Mouse (Mus musculus): ENCODE data around the gene Fam53b. TPM values are rescaled to one million over a fixed set of nuclear protein-coding genes. Genes with fewer than 3 reads are reported as not detected.

The Fam53b gene
- polyA plus RNA-seq, 1 experiment from 2014 or later = 22.5 TPM

DNA sequence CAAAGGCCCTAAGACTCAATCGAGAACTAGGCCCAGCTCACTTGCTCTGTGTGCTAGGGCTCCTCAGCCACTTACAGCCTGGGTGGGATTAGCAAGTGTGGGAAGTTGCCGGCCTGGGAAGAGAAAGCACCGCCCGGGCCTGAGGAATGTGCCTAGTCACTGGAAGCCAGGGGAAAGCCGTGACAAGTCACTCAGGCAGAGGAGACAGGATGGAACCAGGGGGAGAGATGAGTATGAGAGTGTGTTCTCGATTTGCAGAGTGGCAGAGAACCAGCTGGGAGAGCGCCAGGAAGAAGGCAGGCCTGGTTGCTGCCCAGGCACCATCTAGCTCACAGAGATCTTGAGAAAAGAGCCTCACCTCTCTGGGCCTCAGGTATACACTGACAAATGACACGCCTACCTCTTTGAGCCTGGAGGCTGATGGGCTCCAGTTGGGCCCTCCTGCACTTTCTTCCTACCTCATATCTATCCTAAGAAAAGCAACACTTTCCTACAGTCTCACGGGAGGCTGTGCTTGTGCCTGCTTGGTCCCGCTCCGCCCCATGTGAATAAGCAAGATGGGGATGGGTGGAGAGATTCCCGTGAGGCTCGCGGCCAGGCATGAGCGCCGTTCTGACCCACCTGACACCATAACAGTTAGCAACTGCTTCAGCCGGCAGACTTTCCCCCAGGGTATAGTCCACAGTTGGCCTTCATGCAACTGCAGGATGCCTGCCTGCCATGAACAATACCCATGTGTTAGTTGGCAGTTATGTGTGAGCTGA, 77.4 kb downstream of the Fam53b start:
- Histone ChIP-seq H3K4me2 (no peak overlapping the region), H3K9me3 (replicated peaks) (no peaks in the 10 kb centered on the region), H3K9ac (no peak overlapping the region), H3K27me3 (no peaks in the 10 kb centered on the region), H3K36me3 (peaks cover 5% of the 10 kb centered on the region; the same call in 1 of the 2 replicates), H3K4me3 (replicated peaks) (no peak overlapping the region), H3K27ac (peak overlapping the region; percentile 82), H3K4me1 (peaks cover 32% of the 10 kb centered on the region)
- 62% methylated on average over 17 of the region's 17 CpGs for WGBS
- peak; percentile 53; the same call in 1 of the 2 replicates for ATAC-seq (replicated peaks; ENCODE audit: low FRiP score)

DNA sequence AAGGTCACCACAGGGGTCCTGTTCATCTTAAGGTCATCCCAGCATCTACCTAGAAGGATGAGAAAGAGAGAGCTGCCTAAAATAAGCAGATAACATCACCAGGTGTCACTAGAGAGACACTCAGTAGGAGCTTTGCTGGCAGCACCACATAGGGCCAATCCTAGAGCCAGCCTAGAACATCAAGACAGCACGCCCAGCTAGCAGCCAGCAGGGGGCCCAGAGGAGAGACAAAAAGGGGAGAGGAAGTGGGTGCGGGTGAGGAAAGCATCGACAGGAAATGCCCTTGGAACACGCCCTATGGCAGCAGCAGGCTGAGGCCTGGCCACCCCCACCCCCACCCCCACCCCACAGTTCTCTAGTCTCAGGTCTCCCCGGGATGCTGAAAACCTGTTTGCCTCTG, 78.5 kb downstream of the Fam53b start:
- H3K4me3 ChIP-seq (replicated peaks) = no peak overlapping the region
- no peak overlapping the region for H3K4me2 ChIP-seq
- H3K27me3 ChIP-seq = no peaks in the 10 kb centered on the region
- H3K36me3 ChIP-seq = no peaks in the 10 kb centered on the region
- peak; percentile 22 for ATAC-seq (replicated peaks; ENCODE audit: low FRiP score)
- H3K9me3 ChIP-seq (replicated peaks) = no peaks in the 10 kb centered on the region
- WGBS = 56% methylated on average over 5 of the region's 5 CpGs
- H3K4me1 ChIP-seq = peaks cover 32% of the 10 kb centered on the region
- H3K9ac ChIP-seq = no peak overlapping the region
- peak overlapping the region; percentile 82; the same call in 1 of the 2 replicates for H3K27ac ChIP-seq

DNA sequence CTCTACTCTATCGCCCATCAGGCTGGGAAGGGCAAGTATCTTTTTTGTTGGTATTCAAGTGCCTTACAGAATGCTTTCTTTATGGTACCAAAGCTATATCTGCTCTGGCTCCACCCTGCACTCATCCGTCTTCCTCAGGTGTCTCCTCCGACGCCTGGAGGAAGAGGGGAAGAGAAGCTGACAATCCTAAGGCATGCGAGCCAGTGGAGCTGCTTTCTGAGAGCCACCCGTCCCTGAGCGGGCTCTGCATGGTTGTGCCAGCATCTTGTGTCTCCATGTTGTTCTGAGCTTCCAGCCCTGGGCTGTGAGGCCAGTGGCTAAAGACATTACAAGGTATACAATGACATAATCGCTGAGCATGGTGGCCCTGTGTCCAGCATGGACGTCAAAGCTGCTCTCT, 79.5 kb downstream of the Fam53b start:
- no peaks in the 10 kb centered on the region for H3K36me3 ChIP-seq
- no peak overlapping the region for H3K27ac ChIP-seq
- H3K4me2 ChIP-seq = no peak overlapping the region
- no peak for ATAC-seq (replicated peaks; ENCODE audit: low FRiP score)
- 80% methylated on average over 9 of the region's 9 CpGs for WGBS
- H3K9me3 ChIP-seq (replicated peaks) = no peaks in the 10 kb centered on the region
- no peaks in the 10 kb centered on the region for H3K27me3 ChIP-seq
- H3K4me3 ChIP-seq (replicated peaks) = no peak overlapping the region
- H3K4me1 ChIP-seq = peaks cover 37% of the 10 kb centered on the region
- H3K9ac ChIP-seq = no peak overlapping the region

GRCm38 (mm10) chr7:132733521-132733920, 80.2 kb downstream of the Fam53b start:
- 69% methylated on average over 6 of the region's 6 CpGs for WGBS
- no peaks in the 10 kb centered on the region for H3K36me3 ChIP-seq
- H3K9ac ChIP-seq = no peak overlapping the region
- H3K27ac ChIP-seq = no peak overlapping the region
- H3K27me3 ChIP-seq = no peaks in the 10 kb centered on the region
- H3K4me1 ChIP-seq = peaks cover 38% of the 10 kb centered on the region
- no peaks in the 10 kb centered on the region for H3K9me3 ChIP-seq (replicated peaks)
- ATAC-seq (replicated peaks; ENCODE audit: low FRiP score) = no peak
- H3K4me2 ChIP-seq = no peak overlapping the region
- no peak overlapping the region for H3K4me3 ChIP-seq (replicated peaks)

GRCm38 (mm10) chr7:132732136-132732789, 81.4 kb downstream of the Fam53b start:
- H3K9me3 ChIP-seq (replicated peaks) = no peaks in the 10 kb centered on the region
- no peak for ATAC-seq (replicated peaks; ENCODE audit: low FRiP score)
- peaks cover 38% of the 10 kb centered on the region for H3K4me1 ChIP-seq
- no peaks in the 10 kb centered on the region for H3K36me3 ChIP-seq
- no peak overlapping the region for H3K9ac ChIP-seq
- 79% methylated on average over 6 of the region's 6 CpGs for WGBS
- H3K4me2 ChIP-seq = no peak overlapping the region
- no peaks in the 10 kb centered on the region for H3K27me3 ChIP-seq
- no peak overlapping the region for H3K4me3 ChIP-seq (replicated peaks)
- H3K27ac ChIP-seq = no peak overlapping the region

GRCm38 (mm10) chr7:132731558-132731957, 82.1 kb downstream of the Fam53b start:
- H3K4me1 ChIP-seq = peaks cover 35% of the 10 kb centered on the region
- H3K4me2 ChIP-seq = no peak overlapping the region
- no peaks in the 10 kb centered on the region for H3K9me3 ChIP-seq (replicated peaks)
- 78% methylated on average over 6 of the region's 6 CpGs for WGBS
- no peak for ATAC-seq (replicated peaks; ENCODE audit: low FRiP score)
- no peak overlapping the region for H3K4me3 ChIP-seq (replicated peaks)
- no peaks in the 10 kb centered on the region for H3K27me3 ChIP-seq
- no peaks in the 10 kb centered on the region for H3K36me3 ChIP-seq
- no peak overlapping the region for H3K9ac ChIP-seq
- H3K27ac ChIP-seq = no peak overlapping the region

- Histone ChIP-seq H3K9me3 (replicated peaks) (no peaks in the 10 kb centered on the region), H3K27ac (no peak overlapping the region), H3K36me3 (no peaks in the 10 kb centered on the region), H3K4me2 (no peak overlapping the region), H3K4me1 (peaks cover 27% of the 10 kb centered on the region), H3K9ac (no peak overlapping the region), H3K4me3 (replicated peaks) (no peak overlapping the region), H3K27me3 (no peaks in the 10 kb centered on the region)
- 90% methylated on average over 7 of the region's 7 CpGs for WGBS
- no peak for ATAC-seq (replicated peaks; ENCODE audit: low FRiP score)
Observed at GRCm38 (mm10) chr7:132730510-132730909, 83.2 kb downstream of the Fam53b start.

DNA sequence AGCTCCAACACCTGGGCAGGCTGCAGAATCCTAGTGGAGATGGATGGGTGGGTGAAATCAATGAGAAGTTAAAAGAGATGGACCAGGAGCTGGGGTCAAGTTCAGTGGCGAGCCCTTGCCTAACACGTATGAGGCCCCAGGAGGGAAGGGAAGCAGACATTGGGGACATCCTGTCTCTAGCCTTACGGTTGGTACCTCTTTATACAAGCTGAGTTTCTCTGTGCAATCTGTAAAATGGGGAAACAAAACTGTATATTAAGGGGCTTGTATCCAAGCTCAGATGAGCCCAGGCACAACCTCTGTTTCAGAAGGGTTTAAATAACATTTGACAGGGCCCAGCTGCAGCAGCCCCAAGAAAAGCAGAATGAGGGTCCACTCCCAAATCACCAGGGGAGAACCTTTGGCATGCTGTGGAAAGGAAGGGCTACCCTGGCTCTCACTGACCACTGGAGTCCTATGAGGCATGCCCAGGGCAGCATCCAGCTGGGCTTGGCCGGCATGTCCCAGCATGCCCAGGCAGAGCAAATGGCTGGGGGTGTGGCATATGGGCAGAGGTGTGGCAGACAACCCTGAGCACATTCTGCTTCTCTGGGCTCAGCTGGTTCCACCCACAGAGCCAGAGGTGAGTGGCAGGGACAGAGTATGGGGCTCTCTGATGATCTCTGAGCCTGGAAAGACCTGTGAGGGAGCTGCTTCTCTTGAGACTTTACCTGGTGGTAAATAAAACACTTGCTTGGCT, 84.4 kb downstream of the Fam53b start:
- Histone ChIP-seq H3K9ac (no peak overlapping the region), H3K27me3 (no peaks in the 10 kb centered on the region), H3K4me3 (replicated peaks) (no peak overlapping the region), H3K9me3 (replicated peaks) (no peaks in the 10 kb centered on the region), H3K27ac (no peak overlapping the region), H3K4me2 (no peak overlapping the region), H3K4me1 (peaks cover 22% of the 10 kb centered on the region), H3K36me3 (no peaks in the 10 kb centered on the region)
- ATAC-seq (replicated peaks; ENCODE audit: low FRiP score) = peak; percentile 47; the same call in 1 of the 2 replicates
- WGBS = 68% methylated on average over 4 of the region's 4 CpGs

DNA sequence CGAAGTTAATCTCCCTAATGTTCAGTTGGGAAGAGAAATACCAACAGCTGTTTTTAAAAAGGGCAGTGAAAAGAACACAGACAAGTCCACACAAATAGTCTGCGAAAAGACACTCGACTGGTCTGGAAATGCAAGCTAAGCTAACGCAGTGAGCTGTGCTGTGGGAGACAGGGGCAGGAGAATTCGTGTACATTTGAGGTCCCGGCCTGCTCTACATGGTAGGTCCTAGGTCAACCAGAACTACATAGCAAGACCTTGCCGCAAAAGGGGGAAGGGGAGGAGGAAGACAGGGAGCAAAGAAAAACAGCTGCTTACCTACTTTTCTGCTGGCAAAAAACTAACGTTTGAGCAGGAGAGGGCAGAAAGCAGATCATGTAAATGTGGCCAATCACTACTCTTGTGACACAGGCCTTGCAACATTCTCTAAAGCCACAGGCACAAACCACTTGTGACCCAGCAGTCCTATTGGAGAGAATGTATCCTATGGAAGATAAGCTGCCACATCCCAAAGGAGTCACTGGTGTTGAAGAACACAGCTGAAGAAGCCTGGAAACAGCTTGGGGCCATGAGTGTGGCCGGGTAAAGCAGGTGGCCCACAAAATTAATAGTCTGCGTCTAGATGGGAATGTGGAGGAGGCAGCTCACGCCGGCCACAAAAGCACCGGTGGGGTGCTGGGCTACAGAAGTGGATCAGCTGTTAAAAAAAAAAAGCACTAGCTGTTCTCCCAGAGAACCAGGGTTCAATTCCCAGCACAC, 87.4 kb downstream of the Fam53b start:
- Histone ChIP-seq H3K36me3 (no peaks in the 10 kb centered on the region), H3K9ac (no peak overlapping the region), H3K27ac (no peak overlapping the region; the same call in 1 of the 2 replicates), H3K4me3 (replicated peaks) (no peak overlapping the region), H3K4me1 (peaks cover 26% of the 10 kb centered on the region), H3K27me3 (no peaks in the 10 kb centered on the region), H3K4me2 (no peak overlapping the region), H3K9me3 (replicated peaks) (no peaks in the 10 kb centered on the region)
- no peak for ATAC-seq (replicated peaks; ENCODE audit: low FRiP score)
- WGBS = 36% methylated on average over 13 of the region's 13 CpGs

GRCm38 (mm10) chr7:132724501-132725062, 89.1 kb downstream of the Fam53b start:
- Histone ChIP-seq H3K36me3 (no peaks in the 10 kb centered on the region), H3K4me3 (replicated peaks) (no peak overlapping the region), H3K4me2 (no peak overlapping the region), H3K27me3 (no peaks in the 10 kb centered on the region), H3K9ac (no peak overlapping the region), H3K27ac (no peak overlapping the region), H3K4me1 (peaks cover 30% of the 10 kb centered on the region), H3K9me3 (replicated peaks) (no peaks in the 10 kb centered on the region)
- no peak for ATAC-seq (replicated peaks; ENCODE audit: low FRiP score)
- WGBS = 88% methylated on average over 5 of the region's 5 CpGs

GRCm38 (mm10) chr7:132723906-132724305, 89.8 kb downstream of the Fam53b start:
- Histone ChIP-seq H3K4me2 (no peak overlapping the region), H3K27me3 (no peaks in the 10 kb centered on the region), H3K4me1 (peaks cover 26% of the 10 kb centered on the region), H3K36me3 (no peaks in the 10 kb centered on the region), H3K4me3 (replicated peaks) (no peak overlapping the region), H3K9ac (no peak overlapping the region), H3K9me3 (replicated peaks) (no peaks in the 10 kb centered on the region), H3K27ac (no peak overlapping the region)
- WGBS = 82% methylated on average over 11 of the region's 11 CpGs
- ATAC-seq (replicated peaks; ENCODE audit: low FRiP score) = peak; percentile 65
